Mouse (Mus musculus) lung, postnatal 0 days (tissue): ENCODE data around the gene Bsdc1.

Experiments used
- CTCF ChIP-seq: IDR thresholded peaks from 2 replicates; pipeline ENCODE4 v1.5.1; 2016; ENCODE audit warnings: antibody characterized with exemption, mild to moderate bottlenecking
- EP300 ChIP-seq: IDR thresholded peaks from 2 replicates; pipeline ENCODE4 v1.6.1; 2016; ENCODE audit warnings: antibody characterized with exemption, mild to moderate bottlenecking, control low read depth

- TF ChIP-seq CTCF (no peak), EP300 (no peak)
Observed at GRCm38 (mm10) chr4:129416478-129416877, 44.9 kb upstream of the Bsdc1 start.
